Mouse (Mus musculus) embryonic facial prominence, embryonic 15.5 days (tissue): Measurements from ENCODE around the gene Hexim2. TPM values are rescaled to one million over a fixed set of nuclear protein-coding genes. Genes with fewer than 3 reads are reported as not detected.

ENCODE experiments used
- ATAC-seq: fragments of 200-750 bp; cut with Nextera tagmentation; 2 replicates; pipeline ENCODE4 v1.8.0; 2017; ENCODE audit warnings: low read depth, moderate TSS enrichment; ENCODE audit not compliant: insufficient number of reproducible peaks, low FRiP score, low TSS enrichment
- H3K27ac ChIP-seq: fragments of 300-500 bp; sonication (generic); replicated peaks from 2 replicates; pipeline ENCODE4 v1.5.1; 2015; ENCODE audit warnings: mild to moderate bottlenecking, inconsistent platforms
- H3K27me3 ChIP-seq: fragments of 300-500 bp; sonication (generic); 2 replicates; pipeline ENCODE4 v1.6.1; 2015; ENCODE audit warnings: inconsistent platforms
- H3K36me3 ChIP-seq: fragments of 300-500 bp; sonication (generic); 2 replicates; pipeline ENCODE4 v1.6.1; 2015; ENCODE audit warnings: mild to moderate bottlenecking, inconsistent platforms
- H3K4me1 ChIP-seq: fragments of 300-500 bp; sonication (generic); 2 replicates; pipeline ENCODE4 v1.6.1; 2015; ENCODE audit warnings: inconsistent platforms
- H3K4me2 ChIP-seq: fragments of 300-500 bp; sonication (generic); replicated peaks from 2 replicates; pipeline ENCODE4 v1.6.1; 2015; ENCODE audit warnings: mild to moderate bottlenecking, inconsistent platforms
- H3K4me3 ChIP-seq: fragments of 300-500 bp; sonication (generic); replicated peaks from 2 replicates; pipeline ENCODE4 v1.5.1; 2015; ENCODE audit warnings: mild to moderate bottlenecking, inconsistent platforms
- H3K9ac ChIP-seq: fragments of 300-500 bp; sonication (generic); 2 replicates; pipeline ENCODE4 v1.6.1; 2015; ENCODE audit warnings: inconsistent platforms
- H3K9me3 ChIP-seq: fragments of 300-500 bp; sonication (generic); replicated peaks from 2 replicates; pipeline ENCODE4 v1.6.1; 2016; ENCODE audit warnings: inconsistent platforms
- WGBS: fragments of 180-500 bp; shearing (Covaris S2); methylation state at CpG from one replicate; pipeline ENCODE4 v1.1.7; 2015; 5-methylcytosine and 5-hydroxymethylcytosine counted together
- polyA plus RNA-seq: library from polyadenylated mRNA; unstranded; fragments of >200 nt; fragmentation: Nextera tagmentation; extraction: Ambion mirVana; gene quantifications from 2 replicates; pipeline ENCODE4 v1.2.1, GENCODE M21; 2015

The Hexim2 gene
- 14.0 and 14.1 TPM in 2 replicates for polyA plus RNA-seq

DNA sequence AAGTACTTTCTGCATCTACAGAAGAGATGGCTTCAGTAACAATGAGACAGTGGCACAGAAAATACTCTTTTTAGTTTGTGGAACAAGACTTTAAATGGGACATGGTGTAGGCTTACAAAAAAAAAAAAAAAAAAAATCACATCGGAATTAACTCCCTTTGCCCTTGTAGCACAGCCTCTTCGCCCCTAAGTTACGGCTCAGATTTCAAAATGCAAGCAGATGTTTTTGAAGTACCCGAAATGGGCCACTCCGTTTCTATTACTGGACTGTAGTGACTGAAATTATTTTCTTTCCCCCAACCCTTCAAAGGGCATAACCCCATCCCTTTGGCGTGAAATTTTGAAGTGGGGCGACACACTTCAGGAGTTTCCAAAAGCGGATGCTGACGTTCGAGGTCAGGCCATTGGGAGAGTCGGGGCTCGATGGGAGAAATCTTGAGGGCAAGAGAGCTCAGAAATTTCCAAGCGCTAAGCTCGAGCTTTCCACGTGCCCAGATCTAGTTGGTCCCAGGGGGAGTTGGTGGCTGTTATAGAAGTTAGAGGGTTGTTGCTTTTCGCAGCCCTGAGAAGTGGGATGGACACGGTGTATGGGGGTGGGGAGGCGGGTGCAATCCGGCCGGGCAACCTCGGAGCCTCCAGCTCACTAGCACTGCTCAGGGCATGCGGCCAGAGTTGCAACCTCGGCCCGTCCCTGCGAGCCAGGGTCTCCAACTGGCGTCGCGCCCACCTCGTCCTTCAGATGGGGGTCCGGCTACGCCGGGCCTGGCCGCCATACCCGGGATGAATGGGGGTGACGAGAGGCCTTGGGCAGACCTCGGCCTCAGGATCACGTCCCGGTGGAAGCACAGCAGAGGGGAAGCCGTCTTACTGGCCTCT lies at the start of gene Hexim2:
TSS of gene Hexim2 (plus strand) at position 729 of the 875 bp plus-strand sequence.
- Histone ChIP-seq H3K27me3 (no peaks in the 10 kb centered on the region), H3K27ac (peak within 1 kb of the TSS; percentile 98), H3K36me3 (no peaks in the 10 kb centered on the region), H3K4me3 (peak within 1 kb of the TSS; percentile 80), H3K9me3 (no peaks in the 10 kb centered on the region), H3K9ac (peak within 1 kb of the TSS; percentile 98), H3K4me2 (peak within 1 kb of the TSS; percentile 65), H3K4me1 (peaks cover 31% of the 10 kb centered on the region)
- 0% methylated on average over 39 of the region's 39 CpGs for WGBS
- peak; percentile 63 for ATAC-seq

DNA sequence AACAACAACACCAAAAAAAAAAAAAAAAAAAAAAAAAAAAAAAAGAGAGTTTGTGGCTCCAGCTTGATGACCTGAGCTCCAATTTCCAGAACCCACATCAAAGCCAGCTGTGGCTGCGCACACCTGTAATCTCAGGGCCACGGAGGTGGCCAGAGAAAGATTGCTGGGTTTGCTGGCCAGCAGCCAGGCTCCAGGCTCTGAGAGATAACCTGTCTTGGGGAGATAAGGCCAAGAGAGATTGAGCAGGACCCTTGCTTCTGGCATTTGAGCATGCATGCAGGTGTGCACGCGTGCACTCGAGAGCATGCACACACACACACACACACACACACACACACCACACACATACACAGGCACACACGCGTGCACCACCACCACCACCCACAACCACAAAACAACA lies 38.9 kb upstream of the Hexim2 start:
- ATAC-seq: no peak
- no peaks in the 10 kb centered on the region for H3K9me3 ChIP-seq
- peaks cover 22% of the 10 kb centered on the region for H3K4me1 ChIP-seq
- WGBS: 88% methylated on average over 7 of the region's 7 CpGs
- H3K9ac ChIP-seq: no peak overlapping the region
- H3K36me3 ChIP-seq: no peaks in the 10 kb centered on the region
- H3K27ac ChIP-seq: no peak overlapping the region
- no peak overlapping the region for H3K4me2 ChIP-seq
- no peak overlapping the region for H3K4me3 ChIP-seq
- no peaks in the 10 kb centered on the region for H3K27me3 ChIP-seq

DNA sequence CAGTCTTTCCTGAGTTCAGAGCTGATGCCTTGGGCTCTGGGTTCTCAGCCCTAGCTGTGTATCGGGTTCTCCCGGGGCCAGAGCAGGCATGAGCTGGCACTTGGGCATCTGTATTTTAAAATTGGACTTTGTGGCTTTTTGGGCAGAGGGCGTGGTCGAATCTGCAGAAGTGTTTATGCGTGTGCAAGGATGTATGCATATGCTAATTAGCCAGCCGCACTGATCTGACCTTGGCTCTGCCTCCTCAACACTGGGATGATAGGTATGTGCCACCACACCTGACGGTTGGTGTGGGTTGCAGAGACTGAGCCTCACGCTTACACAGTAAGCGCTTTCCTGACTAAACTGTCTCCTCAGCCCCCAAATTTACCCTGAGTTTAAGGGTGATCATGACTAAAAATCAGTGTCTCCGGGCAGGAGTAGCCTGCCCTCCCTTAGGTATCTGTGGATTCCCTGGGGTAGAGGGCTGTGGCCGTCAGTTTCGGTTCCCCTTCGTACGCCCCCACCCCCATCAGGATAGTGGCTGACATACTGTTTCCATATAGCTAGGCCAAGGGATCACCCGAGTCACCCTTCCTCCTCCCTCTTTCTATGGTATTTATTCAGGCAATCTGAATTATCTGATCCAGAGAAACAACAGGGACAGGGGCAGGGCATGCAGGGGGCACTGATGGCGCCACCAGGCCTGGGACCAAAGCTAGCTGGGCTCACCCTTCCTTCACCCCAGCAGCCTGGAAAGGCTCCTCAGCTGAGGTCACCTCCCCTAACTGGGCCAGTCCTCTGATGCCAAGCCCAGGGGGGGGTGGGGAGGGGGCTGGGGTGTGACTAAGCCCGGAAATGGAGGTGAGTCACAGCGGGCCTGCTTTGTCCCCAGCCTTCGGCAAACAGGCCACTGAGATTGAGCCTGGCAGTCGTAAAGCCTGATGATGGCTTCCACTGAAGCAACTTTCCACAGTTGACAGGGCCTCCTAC lies 38.1 kb upstream of the Hexim2 start:
- peaks cover 25% of the 10 kb centered on the region for H3K4me1 ChIP-seq
- H3K27me3 ChIP-seq: no peaks in the 10 kb centered on the region
- ATAC-seq: no peak
- no peak overlapping the region for H3K4me2 ChIP-seq
- H3K9me3 ChIP-seq: no peaks in the 10 kb centered on the region
- no peak overlapping the region for H3K4me3 ChIP-seq
- no peaks in the 10 kb centered on the region for H3K36me3 ChIP-seq
- WGBS: 66% methylated on average over 20 of the region's 20 CpGs
- no peak overlapping the region for H3K9ac ChIP-seq
- no peak overlapping the region for H3K27ac ChIP-seq

DNA sequence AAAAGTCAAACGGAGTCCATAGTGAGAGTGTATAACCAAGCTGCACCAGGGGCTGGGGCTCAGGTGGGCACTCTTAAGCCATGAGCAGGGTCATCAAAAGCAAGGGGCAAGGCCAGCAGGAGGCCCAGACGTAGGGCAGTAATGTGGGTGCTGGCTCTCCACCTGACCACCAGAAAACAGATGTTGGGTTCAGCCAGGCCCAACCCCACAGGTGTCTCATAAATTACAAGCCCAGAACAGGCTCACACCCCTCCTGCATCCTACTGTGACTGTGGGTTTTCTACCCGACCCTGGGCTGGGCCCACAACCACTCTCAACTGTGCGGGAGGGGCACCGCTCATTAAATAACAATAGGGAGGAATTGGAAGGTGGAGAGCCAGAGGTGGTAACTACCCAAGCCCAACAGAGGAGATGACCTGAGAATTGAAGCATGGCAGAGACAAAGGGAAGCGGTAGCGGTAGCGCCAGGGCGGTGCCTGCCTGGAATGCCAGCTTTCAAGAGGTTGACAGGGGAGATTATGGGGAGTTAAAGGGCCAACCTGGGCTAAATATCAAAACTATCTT lies 37.0 kb upstream of the Hexim2 start:
- peaks cover 29% of the 10 kb centered on the region for H3K4me1 ChIP-seq
- no peaks in the 10 kb centered on the region for H3K36me3 ChIP-seq
- H3K4me3 ChIP-seq: no peak overlapping the region
- H3K9me3 ChIP-seq: no peaks in the 10 kb centered on the region
- no peak overlapping the region for H3K27ac ChIP-seq
- no peak overlapping the region for H3K4me2 ChIP-seq
- H3K27me3 ChIP-seq: peaks cover 5% of the 10 kb centered on the region; the same call in 1 of the 2 replicates
- ATAC-seq: no peak
- 72% methylated on average over 9 of the region's 9 CpGs for WGBS
- no peak overlapping the region for H3K9ac ChIP-seq

DNA sequence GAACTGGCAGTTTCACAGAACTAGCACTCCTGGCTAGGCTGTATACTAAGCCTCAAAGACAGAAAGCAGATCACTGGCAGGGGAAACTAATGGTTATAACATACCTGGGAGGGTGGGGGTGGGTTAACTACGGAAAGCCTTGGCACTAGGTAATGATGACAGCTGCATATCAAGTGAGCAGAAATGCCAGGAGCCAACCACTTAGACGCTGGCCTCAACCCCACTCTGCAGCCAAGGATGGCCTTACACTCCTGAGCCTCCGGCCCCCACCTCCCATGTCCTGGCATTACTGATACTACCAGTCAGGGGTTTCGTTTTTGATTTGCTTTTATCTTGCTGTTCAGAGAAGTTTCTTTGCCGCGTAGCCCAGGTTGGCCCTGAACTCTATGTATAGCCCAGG lies 36.4 kb upstream of the Hexim2 start:
- peaks cover 9% of the 10 kb centered on the region; the same call in 1 of the 2 replicates for H3K27me3 ChIP-seq
- H3K4me2 ChIP-seq: no peak overlapping the region
- peaks cover 33% of the 10 kb centered on the region for H3K4me1 ChIP-seq
- no peak overlapping the region for H3K4me3 ChIP-seq
- H3K27ac ChIP-seq: no peak overlapping the region
- H3K9ac ChIP-seq: no peak overlapping the region
- no peak for ATAC-seq
- no peaks in the 10 kb centered on the region for H3K36me3 ChIP-seq
- no peaks in the 10 kb centered on the region for H3K9me3 ChIP-seq
- WGBS: 91% methylated on average over 6 of the region's 6 CpGs

DNA sequence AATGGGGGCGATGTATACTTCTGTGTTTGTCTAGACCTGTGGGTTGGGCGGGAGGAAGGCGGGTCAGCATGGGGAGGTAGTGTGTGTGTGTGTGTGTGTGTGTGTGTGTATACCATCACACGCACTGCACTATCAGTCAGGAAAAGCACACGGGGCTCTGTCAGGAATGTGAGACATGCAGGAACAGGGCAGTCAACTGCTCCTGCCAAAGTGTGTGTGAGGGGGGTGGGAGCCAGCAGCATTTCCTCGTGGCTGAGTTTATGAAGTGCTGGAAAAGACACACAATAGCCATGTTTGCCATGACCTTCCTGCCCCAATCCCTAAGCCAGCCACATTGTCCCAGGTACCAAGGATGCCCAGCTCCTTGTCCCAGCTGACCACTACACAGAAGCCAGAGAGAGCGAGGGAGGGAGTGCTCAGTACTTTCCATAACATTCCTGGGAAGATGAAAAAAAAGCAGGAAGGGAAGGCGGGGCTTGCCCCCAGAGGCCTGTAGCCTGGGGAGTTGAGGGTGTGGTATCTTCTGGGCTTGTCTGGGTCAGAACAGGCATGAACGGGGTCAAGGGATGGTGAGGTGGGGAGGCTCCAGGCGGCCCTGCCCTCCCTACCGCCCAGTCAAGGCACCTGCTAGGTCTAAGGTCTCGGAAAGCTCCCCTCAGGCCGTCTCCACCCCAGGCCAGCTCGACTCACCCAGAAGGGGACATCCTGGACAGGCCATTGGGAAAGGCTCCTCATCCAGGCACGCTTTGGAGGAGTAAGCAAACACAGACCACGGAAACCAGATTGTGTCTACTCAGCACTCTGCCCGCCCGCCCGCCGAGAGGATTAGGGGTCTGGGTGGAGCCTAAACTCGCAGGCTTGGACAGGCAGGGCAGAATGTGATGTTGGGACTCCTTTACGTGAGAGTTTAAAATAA lies 35.0 kb upstream of the Hexim2 start:
- H3K27ac ChIP-seq: peak overlapping the region; percentile 78
- no peak overlapping the region for H3K9ac ChIP-seq
- H3K9me3 ChIP-seq: no peaks in the 10 kb centered on the region
- peaks cover 46% of the 10 kb centered on the region for H3K4me1 ChIP-seq
- peak overlapping the region; percentile 32 for H3K4me3 ChIP-seq
- WGBS: 20% methylated on average over 22 of the region's 22 CpGs
- H3K4me2 ChIP-seq: peak overlapping the region; percentile 37
- peaks cover 13% of the 10 kb centered on the region for H3K27me3 ChIP-seq
- ATAC-seq: no peak
- no peaks in the 10 kb centered on the region for H3K36me3 ChIP-seq

DNA sequence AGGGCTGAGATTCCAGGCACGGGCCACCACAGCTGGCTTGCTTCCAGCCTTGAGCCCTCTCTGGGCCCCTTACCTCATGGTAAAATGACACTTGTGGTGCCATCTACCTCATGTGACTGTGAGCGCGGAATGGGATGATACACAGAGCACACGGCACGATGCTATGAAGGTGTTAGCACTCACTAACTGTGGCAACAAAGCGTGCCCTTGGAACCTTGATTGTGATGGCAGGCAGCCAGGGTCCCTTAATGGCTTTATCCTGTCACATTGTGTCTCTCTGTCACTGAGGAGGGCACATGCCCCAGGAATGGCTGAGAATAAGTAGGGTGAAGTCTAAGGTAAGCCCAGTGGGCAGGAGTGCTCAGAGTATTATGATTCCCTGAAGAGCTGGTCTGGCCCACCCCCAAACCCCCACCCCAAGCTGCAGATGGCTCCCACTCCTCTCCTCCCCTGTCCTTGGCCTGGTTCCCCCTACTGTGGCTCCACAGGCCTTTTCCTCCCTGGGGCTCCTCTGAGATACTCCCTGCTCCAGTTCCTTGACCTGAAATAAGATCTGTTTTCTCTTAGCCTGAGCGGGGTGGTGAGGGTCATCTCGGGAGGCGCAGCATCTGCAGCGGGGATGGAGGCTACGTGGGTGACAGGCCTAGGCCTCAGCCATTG lies 33.6 kb upstream of the Hexim2 start:
- 59% methylated on average over 11 of the region's 11 CpGs for WGBS
- H3K9ac ChIP-seq: no peak overlapping the region
- no peak overlapping the region for H3K4me2 ChIP-seq
- no peak overlapping the region for H3K4me3 ChIP-seq
- H3K4me1 ChIP-seq: peaks cover 58% of the 10 kb centered on the region
- H3K27me3 ChIP-seq: peaks cover 13% of the 10 kb centered on the region
- no peaks in the 10 kb centered on the region for H3K36me3 ChIP-seq
- H3K27ac ChIP-seq: no peak overlapping the region
- H3K9me3 ChIP-seq: no peaks in the 10 kb centered on the region
- ATAC-seq: no peak

DNA sequence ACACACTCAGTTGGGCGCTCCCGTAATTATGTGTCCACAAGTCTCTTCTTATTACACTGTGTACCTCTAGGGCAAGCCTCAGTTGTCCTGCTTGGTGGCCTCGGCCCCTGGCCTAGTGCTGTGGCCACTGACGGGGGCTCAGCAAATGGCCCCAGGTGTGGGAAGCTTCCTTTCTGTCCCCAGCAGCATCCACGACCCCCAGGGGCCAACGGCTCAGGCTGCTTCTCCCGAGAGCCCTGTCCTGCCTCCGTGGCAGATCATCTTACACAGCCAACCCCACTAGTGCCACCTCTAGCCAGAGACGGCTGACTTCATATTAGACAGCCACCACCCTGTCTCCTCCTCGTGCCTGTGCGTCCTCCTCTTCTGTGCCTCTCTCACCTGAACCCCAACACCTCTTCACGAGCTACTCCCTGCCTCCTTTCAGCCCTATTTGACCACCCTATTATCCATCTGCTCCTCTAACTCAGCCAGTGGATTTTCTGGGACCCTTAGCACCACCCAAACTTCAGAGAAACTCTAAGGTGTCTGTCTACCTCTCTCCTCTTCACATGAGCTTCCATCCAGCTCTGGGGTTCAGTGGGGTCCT lies 32.8 kb upstream of the Hexim2 start:
- Histone ChIP-seq H3K27me3 (peaks cover 13% of the 10 kb centered on the region), H3K4me3 (no peak overlapping the region), H3K9me3 (no peaks in the 10 kb centered on the region), H3K36me3 (no peaks in the 10 kb centered on the region), H3K9ac (no peak overlapping the region), H3K27ac (no peak overlapping the region), H3K4me1 (peaks cover 56% of the 10 kb centered on the region), H3K4me2 (no peak overlapping the region)
- ATAC-seq: no peak
- WGBS: 36% methylated on average over 12 of the region's 12 CpGs

DNA sequence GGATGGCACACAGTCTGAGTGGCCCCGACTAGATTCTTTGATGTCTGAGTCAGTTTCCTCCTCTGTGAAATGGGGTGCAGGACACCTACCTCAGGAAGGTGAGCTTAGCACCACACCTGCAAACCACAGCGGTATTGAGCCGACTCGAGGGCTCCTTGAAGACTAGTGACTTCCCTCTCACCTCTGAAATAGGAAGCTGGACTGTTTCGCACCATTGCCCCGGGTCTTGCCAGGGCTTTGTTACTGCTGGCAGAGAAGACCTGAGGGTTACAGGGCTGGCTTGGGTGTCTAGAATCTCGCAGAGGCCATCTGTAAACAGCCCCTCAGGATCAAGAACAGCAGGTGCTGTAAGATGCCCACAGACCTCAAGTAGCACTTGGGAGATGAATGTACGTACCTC lies 31.9 kb upstream of the Hexim2 start:
- H3K4me2 ChIP-seq: no peak overlapping the region
- H3K9ac ChIP-seq: no peak overlapping the region
- WGBS: 73% methylated on average over 8 of the region's 8 CpGs
- H3K36me3 ChIP-seq: no peaks in the 10 kb centered on the region
- H3K9me3 ChIP-seq: no peaks in the 10 kb centered on the region
- H3K27me3 ChIP-seq: peaks cover 13% of the 10 kb centered on the region
- H3K4me3 ChIP-seq: peak overlapping the region; percentile 61; the same call in 1 of the 2 replicates
- no peak overlapping the region for H3K27ac ChIP-seq
- no peak for ATAC-seq
- H3K4me1 ChIP-seq: peaks cover 52% of the 10 kb centered on the region
